Mouse (Mus musculus) lung, postnatal 10 days (tissue): ENCODE measurements at regions not wholly inside any gene's neighbourhood (a gene's known extent, or its start where the extent isn't known, plus 50 kb on each side); places are given as distances from the start of the nearest gene placed in this dataset.

Experiments
- DNase-seq: peaks from one replicate; pipeline ENCODE4 v3.0.0; 2021

GRCm38 (mm10) chr6:14358280-14358679, 396.8 kb downstream of the Ppp1r3a start:
- no peak for DNase-seq
